9 mouse cellular contexts compared by ENCODE assay signal in genomic region chr4:129490972-129491880, GRCm38 (mm10). TPM values are rescaled to one million over a fixed set of nuclear protein-coding genes. Genes with fewer than 3 reads are reported as not detected.
DNase-seq lines count a peak whose midpoint lies in the region; ATAC-seq and TF ChIP-seq lines count a peak whose summit lies in the region.
"Had no signal": no experiment of that assay in that cellular context is flagged by ENCODE, and none has a peak within 500 bp of the region (broad histone marks: within the 10 kb centered on the region; RNA-seq: fewer than 3 reads in every experiment).

TSS of gene Tssk3 (minus strand) at chr4:129491022.
TSS of gene Fam229a (plus strand) at chr4:129491190.

- peak within 1 kb of the TSS; percentile 36; the same call in 1 of the 2 replicates for H3K27ac ChIP-seq in heart, embryonic 10.5 days
- no peak within 1 kb of the TSS for H3K27ac ChIP-seq in brown adipose tissue, adult 24 weeks (replicated peaks; ENCODE audit: low read depth, low read length)
- H3K27ac ChIP-seq in forebrain, embryonic 14.5 days (ENCODE audit: low read depth, low read length): no peak within 1 kb of the TSS
- peak within 1 kb of the TSS; percentile 97 for H3K27ac ChIP-seq in testis, adult 2 months (ENCODE audit: control insufficient read depth, insufficient read depth, low read depth, low read length)

- ATAC-seq in forebrain, embryonic 14.5 days: peak; percentile 29; the same call in 1 of the 2 replicates

- H3K4me2 ChIP-seq in forebrain, embryonic 14.5 days (ENCODE audit: low read length): peak within 1 kb of the TSS; percentile 59

- peak; percentile 64; the same call in 1 of the 2 replicates for TF ChIP-seq POLR2A in testis, adult 2 months (IDR thresholded peaks at IDR 0.05; ENCODE audit: control insufficient read depth, low read depth, low read length)

- peak within 1 kb of the TSS; percentile 40 for H3K9ac ChIP-seq in forebrain, embryonic 14.5 days (ENCODE audit: low read length)

- peak within 1 kb of the TSS; percentile 62 for H3K4me3 ChIP-seq in heart, embryonic 10.5 days
- peak within 1 kb of the TSS; percentile 29; the same call in 1 of the 2 replicates for H3K4me3 ChIP-seq in brown adipose tissue, adult 24 weeks (ENCODE audit: insufficient read depth, low read depth, low read length)
- peak within 1 kb of the TSS; percentile 28 for H3K4me3 ChIP-seq in forebrain, embryonic 14.5 days (ENCODE audit: low read depth, low read length)
- H3K4me3 ChIP-seq in testis, adult 2 months (ENCODE audit: control insufficient read depth, low read depth, low read length): peak within 1 kb of the TSS; percentile 95

- WGBS in heart, embryonic 10.5 days: 4% methylated on average over 70 of the region's 70 CpGs
- 3% methylated on average over 64 of the region's 70 CpGs for WGBS in forebrain, embryonic 14.5 days

- H3K4me1 ChIP-seq in heart, embryonic 10.5 days: peaks cover 20% of the 10 kb centered on the region
- no peaks in the 10 kb centered on the region; the same call in none of the 2 replicates for H3K4me1 ChIP-seq in brown adipose tissue, adult 24 weeks (ENCODE audit: control insufficient read depth, insufficient read depth, insufficient read length, low read length)
- peaks cover 13% of the 10 kb centered on the region for H3K4me1 ChIP-seq in forebrain, embryonic 14.5 days (ENCODE audit: control insufficient read depth, insufficient read depth, low read length)
- H3K4me1 ChIP-seq in testis, adult 2 months (ENCODE audit: control insufficient read depth, insufficient read depth, low read length): peaks cover 10% of the 10 kb centered on the region

- H3K27me3 ChIP-seq in heart, embryonic 10.5 days (ENCODE audit: insufficient read depth, poor library complexity, severe bottlenecking): peaks cover 42% of the 10 kb centered on the region
- peaks cover 12% of the 10 kb centered on the region for H3K27me3 ChIP-seq in forebrain, embryonic 14.5 days (replicated peaks; ENCODE audit: control insufficient read depth, insufficient read depth, low read length)
- H3K27me3 ChIP-seq in testis, adult 2 months (ENCODE audit: control insufficient read depth, insufficient read depth, low read length): no peaks in the 10 kb centered on the region

- peaks cover 35% of the 10 kb centered on the region for H3K36me3 ChIP-seq in heart, embryonic 10.5 days
- H3K36me3 ChIP-seq in forebrain, embryonic 14.5 days (ENCODE audit: control insufficient read depth, insufficient read depth, low read length): peaks cover 31% of the 10 kb centered on the region
- peaks cover under 1% of the 10 kb centered on the region; the same call in 1 of the 2 replicates for H3K36me3 ChIP-seq in testis, adult 2 months (ENCODE audit: control insufficient read depth, insufficient read depth, low read length)

- intact Hi-C loops in heart, postnatal 36 days (cut with DNase I): no loop called here

- H3K9me3 ChIP-seq in heart, embryonic 10.5 days: no peaks in the 10 kb centered on the region
- H3K9me3 ChIP-seq in forebrain, embryonic 14.5 days (replicated peaks; ENCODE audit: control insufficient read depth, low read length): no peaks in the 10 kb centered on the region

- TF ChIP-seq CTCF in testis, adult 2 months (IDR thresholded peaks at IDR 0.05; ENCODE audit: control insufficient read depth, insufficient read depth, insufficient replicate concordance, low read depth, low read length): 0 out of 2 replicates have a peak, but pooled peaks have one; percentile 24

- no peak for DNase-seq in heart, embryonic 10.5 days (ENCODE audit: low spot score)
- no peak for DNase-seq in heart, postnatal 36 days
- DNase-seq in forebrain, embryonic 14.5 days (ENCODE audit: low spot score): no peak
- peak; percentile 66 for DNase-seq in kidney, postnatal 14 days
- peak; percentile 68 for DNase-seq in lung, postnatal 36 days
- DNase-seq in gastrocnemius, postnatal 4 days (ENCODE audit: low spot score in 2 of 2): no peak

RNA-seq across cellular contexts. Expression of gene Tssk3, which starts in this region (rescaled TPM):
- polyA plus RNA-seq in heart, embryonic 10.5 days (2016; fragmentation: Nextera tagmentation; extraction: Ambion mirVana): not detected in 2 replicates
- not detected for total RNA-seq in heart, postnatal 36 days (2021)
- not detected in 2 replicates for polyA plus RNA-seq in brown adipose tissue, adult 24 weeks (2012; ENCODE audit: insufficient read depth, insufficient read length, missing spikeins)
- polyA plus RNA-seq in forebrain, embryonic 14.5 days (2014; fragmentation: Nextera tagmentation; extraction: Ambion mirVana): 0.28 TPM in 1 of 2 replicates, not detected in the other
- polyA plus RNA-seq in testis, adult 2 months (2012; rRNA removed): 252 and 267 TPM in 2 replicates
- total RNA-seq in gastrocnemius, postnatal 4 days (2021): not detected
- total RNA-seq: MEL had no signal

RNA-seq across cellular contexts. Expression of gene Fam229a, which starts in this region (rescaled TPM):
- not detected in 2 replicates for polyA plus RNA-seq in heart, embryonic 10.5 days (2016; fragmentation: Nextera tagmentation; extraction: Ambion mirVana)
- not detected for total RNA-seq in heart, postnatal 36 days (2021)
- polyA plus RNA-seq in brown adipose tissue, adult 24 weeks (2012; ENCODE audit: insufficient read depth, insufficient read length, missing spikeins): not detected in 2 replicates
- polyA plus RNA-seq in forebrain, embryonic 14.5 days (2014; fragmentation: Nextera tagmentation; extraction: Ambion mirVana): not detected in 2 replicates
- polyA plus RNA-seq in testis, adult 2 months (2012; rRNA removed): 945 and 1,232 TPM in 2 replicates
- not detected for total RNA-seq in gastrocnemius, postnatal 4 days (2021)
- total RNA-seq: MEL had no signal

Comparison
In these comparisons a context has a peak if more than half of its experiments do, and no peak if none do; other contexts are left out.
1. RNA of gene Tssk3 (polyA plus RNA-seq): 252 to 267 TPM in testis, adult 2 months; 0.28 TPM in forebrain, embryonic 14.5 days, not detected in heart, embryonic 10.5 days and not detected in brown adipose tissue, adult 24 weeks; every median in the first group is over 100 times any median in the second.
2. RNA of gene Fam229a (polyA plus RNA-seq): 945 to 1,232 TPM in testis, adult 2 months; not detected in forebrain, embryonic 14.5 days, not detected in heart, embryonic 10.5 days and not detected in brown adipose tissue, adult 24 weeks; every median in the first group is over 100 times any median in the second.
3. Peak in ATAC-seq, H3K4me3 ChIP-seq, H3K9ac ChIP-seq and H3K4me2 ChIP-seq in forebrain, embryonic 14.5 days; RNA of the genes that start here not detected or under 1 TPM.
4. DNase-seq: peak in kidney, postnatal 14 days (single experiment) and lung, postnatal 36 days (single experiment); none in heart, embryonic 10.5 days (single experiment), heart, postnatal 36 days (0 of 2), forebrain, embryonic 14.5 days (single experiment) and gastrocnemius, postnatal 4 days (0 of 2).
5. H3K27ac ChIP-seq: peak in heart, embryonic 10.5 days (single experiment) and testis, adult 2 months (single experiment); none in brown adipose tissue, adult 24 weeks (single experiment) and forebrain, embryonic 14.5 days (single experiment).
6. H3K4me3 ChIP-seq: peak in every context shown above with its lines; median percentile 95 in testis, adult 2 months; 62 in heart, embryonic 10.5 days; 29 in brown adipose tissue, adult 24 weeks; 28 in forebrain, embryonic 14.5 days.